Mouse (Mus musculus): Measurements from ENCODE around the gene Prkcd.

Gene Prkcd

GRCm38 (mm10) chr14:30624277-30624721 is 1.7 kb downstream of the Prkcd start:
- TF ChIP-seq GATA4 (IDR thresholded peaks at IDR 0.05; ENCODE audit: insufficient replicate concordance, low read length) = no peak

DNA sequence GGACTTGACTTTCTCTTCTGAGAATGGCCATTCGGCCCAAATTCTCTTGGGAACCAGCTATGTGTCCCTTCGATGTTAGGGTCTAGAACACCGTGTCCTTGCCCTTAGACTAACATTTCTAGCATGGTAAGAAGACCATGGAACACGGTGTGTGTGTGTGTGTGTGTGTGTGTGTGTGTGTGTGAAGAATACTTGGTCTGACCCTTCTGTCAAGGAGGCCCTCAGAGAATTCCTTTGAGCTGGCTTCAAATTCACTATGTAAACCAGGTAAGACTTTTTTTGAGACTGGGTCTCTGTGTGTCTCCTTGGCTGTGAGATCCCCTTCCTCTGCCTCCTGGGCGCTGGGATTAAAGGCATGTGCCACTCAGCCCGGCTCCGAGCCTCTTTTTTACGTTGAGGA is 3.5 kb downstream of the Prkcd start:
- no peak for TF ChIP-seq GATA4 (IDR thresholded peaks at IDR 0.05; ENCODE audit: insufficient replicate concordance, low read length)

- no peak for TF ChIP-seq GATA4 (IDR thresholded peaks at IDR 0.05; ENCODE audit: insufficient replicate concordance, low read length)
Measured at GRCm38 (mm10) chr14:30622130-30622529, 3.9 kb downstream of the Prkcd start.

DNA sequence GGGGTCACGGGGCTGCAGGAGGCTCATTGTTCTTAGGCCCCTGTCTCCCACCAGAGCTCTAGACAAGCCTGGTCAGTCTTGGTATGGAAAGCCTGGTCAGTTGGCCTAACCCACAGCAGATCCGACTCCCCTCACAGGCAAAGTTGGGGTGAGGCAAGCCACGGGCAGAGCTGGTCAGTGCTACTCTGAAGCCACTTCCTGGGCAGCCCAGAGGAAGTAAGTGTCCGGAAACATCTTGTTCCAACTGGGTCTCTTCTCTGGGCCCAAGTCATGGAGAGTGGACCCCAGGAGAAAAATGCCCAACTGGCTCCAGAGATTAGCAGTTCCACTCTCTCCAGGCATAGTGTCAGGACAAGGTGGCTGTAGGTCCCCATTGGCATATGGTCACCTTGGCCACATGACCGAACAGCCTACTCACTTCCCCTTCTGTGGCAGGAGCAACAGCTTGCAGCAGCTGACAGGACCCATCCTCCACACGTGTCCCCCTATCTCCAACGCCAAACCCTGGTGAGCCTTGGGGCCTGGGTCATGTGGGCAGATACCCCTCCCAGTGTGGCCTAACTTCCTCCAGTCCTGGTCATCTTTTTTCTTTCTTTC is 5.9 kb downstream of the Prkcd start:
- TF ChIP-seq GATA4 (IDR thresholded peaks at IDR 0.05; ENCODE audit: insufficient replicate concordance, low read length) = no peak

DNA sequence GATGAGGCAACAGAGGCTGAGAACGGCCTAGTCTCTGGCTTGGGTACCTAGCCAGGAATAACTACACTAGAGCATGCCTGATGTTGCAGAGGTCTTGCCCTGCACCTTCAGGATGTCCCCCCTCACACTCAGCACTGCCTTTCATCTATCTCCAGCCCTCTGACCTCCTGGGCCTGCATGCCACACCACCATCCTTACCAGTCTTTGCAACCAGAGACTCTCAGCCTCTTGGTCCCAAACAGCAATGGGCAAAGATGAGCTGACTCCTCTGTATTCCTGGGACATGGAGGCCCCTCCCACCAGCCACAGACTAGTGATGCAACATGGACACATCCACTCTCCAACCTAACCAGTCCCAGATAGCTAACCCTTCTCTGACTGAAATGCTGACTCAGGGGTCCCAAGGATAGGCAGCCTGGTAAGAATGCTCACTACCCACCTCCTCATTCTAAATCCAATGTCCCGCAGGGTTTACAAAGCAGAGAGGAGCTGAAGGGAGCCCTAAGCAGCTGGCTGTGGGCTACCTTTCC is 7.2 kb downstream of the Prkcd start:
- no peak for TF ChIP-seq GATA4 (IDR thresholded peaks at IDR 0.05; ENCODE audit: insufficient replicate concordance, low read length)

DNA sequence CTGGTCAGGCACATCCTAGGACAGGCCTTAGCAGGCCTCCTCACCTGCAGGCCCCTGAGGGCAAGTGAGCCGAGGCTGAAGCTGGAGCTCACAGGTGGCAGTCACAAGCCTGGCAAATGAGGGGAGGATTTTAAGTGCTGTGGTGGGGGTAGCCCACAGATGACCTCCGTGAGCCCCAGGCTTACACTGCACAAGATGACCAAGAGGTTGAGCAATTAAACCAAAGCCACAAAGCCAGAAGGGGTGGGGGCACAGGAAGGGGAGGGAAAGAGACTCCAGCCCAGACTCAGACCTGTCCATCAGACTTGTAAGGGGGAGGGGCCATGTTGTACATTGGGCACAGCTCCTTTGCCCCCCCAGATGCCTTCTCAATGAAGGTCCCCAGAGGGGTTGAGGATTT is 9.3 kb downstream of the Prkcd start:
- TF ChIP-seq GATA4 (IDR thresholded peaks at IDR 0.05; ENCODE audit: insufficient replicate concordance, low read length) = no peak

GRCm38 (mm10) chr14:30612962-30613715 is 12.9 kb downstream of the Prkcd start:
- TF ChIP-seq GATA4 (IDR thresholded peaks at IDR 0.05; ENCODE audit: insufficient replicate concordance, low read length) = no peak

DNA sequence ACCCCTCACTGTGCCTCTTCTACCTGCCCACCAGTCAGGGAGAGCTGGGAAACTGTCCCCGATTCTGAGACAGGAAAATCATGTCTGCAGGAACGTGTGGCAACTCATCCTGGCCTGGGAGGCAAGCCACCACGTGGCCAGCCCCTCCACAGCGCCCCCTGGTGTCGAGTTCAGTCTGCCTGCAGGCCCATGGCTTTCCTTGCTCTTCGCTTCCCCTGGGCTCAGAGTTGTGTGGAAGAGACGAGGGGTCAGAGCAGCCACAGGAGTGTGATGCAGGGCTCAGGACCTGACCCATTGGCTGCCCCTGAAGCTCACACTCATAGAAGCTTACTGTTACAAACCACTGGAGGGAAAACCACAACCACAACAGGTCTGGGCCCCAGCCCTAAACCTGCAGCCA is 13.5 kb downstream of the Prkcd start:
- no peak for TF ChIP-seq GATA4 (IDR thresholded peaks at IDR 0.05; ENCODE audit: insufficient replicate concordance, low read length)

DNA sequence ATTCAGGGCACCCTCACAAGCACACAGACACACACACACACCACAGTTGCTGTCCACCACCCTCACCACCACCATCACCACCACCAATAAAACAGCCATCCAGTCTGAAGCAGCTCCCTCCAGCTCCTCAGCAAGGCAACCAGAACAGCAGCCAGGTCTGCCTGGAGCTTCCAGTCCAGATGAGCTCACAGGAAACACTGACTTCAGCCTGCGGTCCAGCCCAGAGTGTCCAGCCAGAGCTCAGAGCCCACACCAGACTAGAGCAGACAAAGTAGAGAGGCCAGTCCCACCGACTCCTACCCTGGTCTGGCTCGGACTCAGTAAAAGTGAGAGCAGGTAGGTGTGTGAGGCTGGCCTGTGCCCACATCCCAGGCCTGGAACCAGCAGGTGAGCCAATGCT is 15.1 kb downstream of the Prkcd start:
- TF ChIP-seq GATA4 (IDR thresholded peaks at IDR 0.05; ENCODE audit: insufficient replicate concordance, low read length) = no peak

DNA sequence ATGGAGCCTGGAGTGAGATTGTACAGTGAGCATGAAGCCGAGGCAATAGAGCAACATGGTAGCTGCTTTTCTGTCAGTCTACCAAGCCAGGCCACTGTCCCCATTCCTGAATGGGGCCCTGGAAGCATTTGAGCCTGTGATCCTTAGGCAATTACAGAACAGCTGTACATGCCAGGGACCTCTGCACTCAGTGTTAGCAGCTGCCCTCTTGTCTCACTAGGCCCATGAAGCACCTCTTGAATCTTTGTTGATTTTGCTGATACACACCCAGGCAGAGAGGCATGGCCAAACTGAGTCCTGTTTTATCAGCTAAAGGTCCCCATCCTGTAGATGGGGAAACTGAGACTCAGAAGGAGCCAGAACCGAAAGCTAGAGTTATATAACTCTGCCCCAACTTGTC is 15.7 kb downstream of the Prkcd start:
- TF ChIP-seq GATA4 (IDR thresholded peaks at IDR 0.05; ENCODE audit: insufficient replicate concordance, low read length) = no peak

- TF ChIP-seq GATA4 (IDR thresholded peaks at IDR 0.05; ENCODE audit: insufficient replicate concordance, low read length) = no peak
Measured at GRCm38 (mm10) chr14:30609499-30609898, 16.5 kb downstream of the Prkcd start.

DNA sequence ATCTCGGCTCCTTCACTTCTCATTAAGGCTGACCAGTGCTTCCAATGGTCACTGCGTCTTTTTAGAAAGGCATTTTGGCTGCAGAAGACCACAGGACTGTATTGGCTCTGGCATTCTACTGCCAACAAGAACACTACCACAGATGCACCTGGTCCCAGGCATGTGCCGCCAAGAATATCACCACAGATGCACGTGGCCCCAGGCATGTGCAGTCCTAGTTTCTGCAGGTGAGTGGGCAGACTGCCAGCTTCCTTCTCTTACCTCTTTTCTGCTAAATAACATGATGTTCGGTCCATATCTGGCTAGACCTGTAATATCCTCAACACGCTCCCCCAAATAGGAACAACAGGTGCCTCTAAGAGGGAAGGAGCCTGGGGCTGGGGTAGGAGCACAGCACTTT is 17.8 kb downstream of the Prkcd start:
- TF ChIP-seq GATA4 (IDR thresholded peaks at IDR 0.05; ENCODE audit: insufficient replicate concordance, low read length) = no peak

DNA sequence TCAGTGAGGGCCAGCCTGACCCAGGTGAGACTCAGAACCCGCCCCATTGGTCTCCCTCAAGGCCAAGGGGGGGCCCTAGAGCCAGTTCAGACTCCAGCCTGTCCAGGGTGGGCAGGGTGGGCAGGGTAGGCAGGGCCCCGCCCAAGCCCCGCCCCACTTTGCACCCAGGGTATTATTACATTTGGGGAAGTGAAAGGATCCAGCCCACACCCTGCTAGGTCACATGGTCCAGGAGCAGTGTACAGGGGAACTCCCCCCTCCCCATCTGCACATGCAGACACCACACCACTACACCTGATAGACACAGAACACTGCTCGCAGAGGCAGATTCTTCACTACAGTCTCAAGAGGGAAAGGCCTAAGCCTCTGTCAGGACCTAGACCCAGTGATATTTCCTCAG is 18.3 kb downstream of the Prkcd start:
- TF ChIP-seq GATA4 (IDR thresholded peaks at IDR 0.05; ENCODE audit: insufficient replicate concordance, low read length) = no peak

DNA sequence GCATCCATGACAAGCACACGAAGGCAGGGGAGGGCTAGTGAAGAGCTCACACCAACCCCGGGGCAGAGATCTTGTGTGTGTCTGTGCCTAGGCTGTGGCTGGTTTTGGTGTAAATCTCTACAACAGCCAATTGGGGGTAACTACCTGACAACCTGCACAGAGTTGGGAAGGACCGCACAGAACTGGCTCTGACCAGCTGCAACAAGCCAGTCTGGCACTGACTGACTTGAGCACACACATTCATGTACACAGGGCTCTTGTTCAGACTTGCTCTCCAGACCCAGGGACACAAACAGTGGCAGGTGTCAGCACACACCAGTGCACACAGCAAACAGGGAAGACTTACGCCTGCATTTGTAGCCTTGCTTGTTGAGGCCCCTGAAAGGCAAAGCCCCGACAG is 19.2 kb downstream of the Prkcd start:
- TF ChIP-seq GATA4 (IDR thresholded peaks at IDR 0.05; ENCODE audit: insufficient replicate concordance, low read length) = no peak

- no peak for TF ChIP-seq GATA4 (IDR thresholded peaks at IDR 0.05; ENCODE audit: insufficient replicate concordance, low read length)
Measured at GRCm38 (mm10) chr14:30597142-30597541, 28.9 kb downstream of the Prkcd start.

- no peak for TF ChIP-seq GATA4 (IDR thresholded peaks at IDR 0.05; ENCODE audit: insufficient replicate concordance, low read length)
Measured at GRCm38 (mm10) chr14:30596407-30596806, 29.6 kb downstream of the Prkcd start.

All from liver, adult (tissue).